Mouse (Mus musculus) embryonic facial prominence, embryonic 12.5 days (tissue): ENCODE measurements around the gene Asxl1. TPM values are rescaled to one million over a fixed set of nuclear protein-coding genes. Genes with fewer than 3 reads are reported as not detected.

Experiments
- ATAC-seq: fragments of 200-750 bp; cut with Nextera tagmentation; 2 replicates; pipeline ENCODE4 v1.8.0; 2017; ENCODE audit not compliant: insufficient number of reproducible peaks, insufficient read depth, low FRiP score, low TSS enrichment
- H3K27ac ChIP-seq: fragments of 300-500 bp; sonication (generic); 2 replicates; pipeline ENCODE4 v1.5.1; 2016; ENCODE audit warnings: mild to moderate bottlenecking
- H3K27me3 ChIP-seq: fragments of 300-500 bp; sonication (generic); 2 replicates; pipeline ENCODE4 v1.6.1; 2016; ENCODE audit warnings: mild to moderate bottlenecking, moderate library complexity
- H3K36me3 ChIP-seq: fragments of 300-500 bp; sonication (generic); 2 replicates; pipeline ENCODE4 v1.6.1; 2016; ENCODE audit warnings: mild to moderate bottlenecking
- H3K4me1 ChIP-seq: fragments of 300-500 bp; sonication (generic); 2 replicates; pipeline ENCODE4 v1.6.1; 2016
- H3K4me2 ChIP-seq: fragments of 300-500 bp; sonication (generic); replicated peaks from 2 replicates; pipeline ENCODE4 v1.6.1; 2016; ENCODE audit warnings: mild to moderate bottlenecking, moderate library complexity
- H3K4me3 ChIP-seq: fragments of 300-500 bp; sonication (generic); 2 replicates; pipeline ENCODE4 v1.5.1; 2016; ENCODE audit warnings: mild to moderate bottlenecking
- H3K9ac ChIP-seq: fragments of 300-500 bp; sonication (generic); 2 replicates; pipeline ENCODE4 v1.6.1; 2016; ENCODE audit warnings: mild to moderate bottlenecking, moderate library complexity
- H3K9me3 ChIP-seq: fragments of 300-500 bp; sonication (generic); 2 replicates; pipeline ENCODE4 v1.6.1; 2016; ENCODE audit warnings: mild to moderate bottlenecking, moderate library complexity
- WGBS: fragments of 180-500 bp; shearing (Covaris S2); methylation state at CpG from one replicate; pipeline ENCODE4 v1.1.7; 2016; 5-methylcytosine and 5-hydroxymethylcytosine counted together
- polyA plus RNA-seq: library from polyadenylated mRNA; unstranded; fragments of >200 nt; fragmentation: Nextera tagmentation; extraction: Ambion mirVana; gene quantifications from 2 replicates; pipeline ENCODE4 v1.2.1, GENCODE M21; 2016

Gene Asxl1
- polyA plus RNA-seq, 1 experiment from 2014 or later = 19.1 TPM

GRCm38 (mm10) chr2:153325706-153326376, 19.8 kb upstream of the Asxl1 start:
- WGBS = 79% methylated on average over 9 of the region's 9 CpGs
- Histone ChIP-seq H3K4me1 (no peaks in the 10 kb centered on the region), H3K9ac (no peak overlapping the region), H3K4me3 (no peak overlapping the region), H3K4me2 (no peak overlapping the region), H3K27ac (no peak overlapping the region), H3K27me3 (no peaks in the 10 kb centered on the region), H3K9me3 (no peaks in the 10 kb centered on the region), H3K36me3 (peaks cover 51% of the 10 kb centered on the region)
- ATAC-seq = no peak

- Histone ChIP-seq H3K4me1 (no peaks in the 10 kb centered on the region), H3K4me3 (no peak overlapping the region), H3K9ac (no peak overlapping the region), H3K27ac (no peak overlapping the region), H3K9me3 (no peaks in the 10 kb centered on the region), H3K36me3 (peaks cover 39% of the 10 kb centered on the region), H3K4me2 (no peak overlapping the region), H3K27me3 (no peaks in the 10 kb centered on the region)
- WGBS = 96% methylated on average over 5 of the region's 5 CpGs
- no peak for ATAC-seq
Observed at GRCm38 (mm10) chr2:153332271-153332670, 13.4 kb upstream of the Asxl1 start.

GRCm38 (mm10) chr2:153332981-153333380, 12.6 kb upstream of the Asxl1 start:
- H3K36me3 ChIP-seq = peaks cover 39% of the 10 kb centered on the region
- H3K4me1 ChIP-seq = no peaks in the 10 kb centered on the region
- no peak overlapping the region for H3K4me3 ChIP-seq
- H3K9ac ChIP-seq = no peak overlapping the region
- H3K27ac ChIP-seq = no peak overlapping the region
- WGBS = 94% methylated on average over 3 of the region's 3 CpGs
- H3K27me3 ChIP-seq = no peaks in the 10 kb centered on the region
- no peak overlapping the region for H3K4me2 ChIP-seq
- ATAC-seq = no peak
- no peaks in the 10 kb centered on the region for H3K9me3 ChIP-seq

GRCm38 (mm10) chr2:153333822-153334232, 11.8 kb upstream of the Asxl1 start:
- H3K27me3 ChIP-seq = no peaks in the 10 kb centered on the region
- WGBS = 85% methylated on average over 6 of the region's 6 CpGs
- H3K4me3 ChIP-seq = no peak overlapping the region
- no peak overlapping the region for H3K9ac ChIP-seq
- H3K9me3 ChIP-seq = no peaks in the 10 kb centered on the region
- ATAC-seq = no peak
- H3K4me2 ChIP-seq = no peak overlapping the region
- H3K4me1 ChIP-seq = no peaks in the 10 kb centered on the region
- H3K27ac ChIP-seq = no peak overlapping the region
- H3K36me3 ChIP-seq = peaks cover 32% of the 10 kb centered on the region

GRCm38 (mm10) chr2:153334281-153334680, 11.3 kb upstream of the Asxl1 start:
- ATAC-seq = no peak
- peaks cover 31% of the 10 kb centered on the region for H3K36me3 ChIP-seq
- H3K4me3 ChIP-seq = no peak overlapping the region
- no peak overlapping the region for H3K4me2 ChIP-seq
- no peaks in the 10 kb centered on the region for H3K4me1 ChIP-seq
- no peaks in the 10 kb centered on the region for H3K9me3 ChIP-seq
- H3K27ac ChIP-seq = no peak overlapping the region
- H3K27me3 ChIP-seq = no peaks in the 10 kb centered on the region
- no peak overlapping the region for H3K9ac ChIP-seq
- 79% methylated on average over 3 of the region's 3 CpGs for WGBS

GRCm38 (mm10) chr2:153336117-153336516, 9.5 kb upstream of the Asxl1 start:
- no peak overlapping the region for H3K27ac ChIP-seq
- H3K36me3 ChIP-seq = peaks cover 13% of the 10 kb centered on the region
- H3K27me3 ChIP-seq = no peaks in the 10 kb centered on the region
- no peaks in the 10 kb centered on the region for H3K4me1 ChIP-seq
- no peak for ATAC-seq
- no peak overlapping the region for H3K4me3 ChIP-seq
- H3K9me3 ChIP-seq = no peaks in the 10 kb centered on the region
- no peak overlapping the region for H3K4me2 ChIP-seq
- WGBS = 61% methylated on average over 2 of the region's 2 CpGs
- H3K9ac ChIP-seq = no peak overlapping the region

GRCm38 (mm10) chr2:153338361-153339350, 7.0 kb upstream of the Asxl1 start:
- H3K27ac ChIP-seq = no peak overlapping the region
- H3K36me3 ChIP-seq = 0 out of 2 replicates have a peak, but pooled peaks cover 5% of the 10 kb centered on the region
- H3K4me1 ChIP-seq = no peaks in the 10 kb centered on the region
- H3K4me2 ChIP-seq = no peak overlapping the region
- H3K9me3 ChIP-seq = no peaks in the 10 kb centered on the region
- no peaks in the 10 kb centered on the region for H3K27me3 ChIP-seq
- ATAC-seq = no peak
- WGBS = 89% methylated on average over 9 of the region's 9 CpGs
- no peak overlapping the region for H3K4me3 ChIP-seq
- no peak overlapping the region for H3K9ac ChIP-seq

GRCm38 (mm10) chr2:153342166-153342565, 3.5 kb upstream of the Asxl1 start:
- no peaks in the 10 kb centered on the region for H3K27me3 ChIP-seq
- no peak overlapping the region for H3K4me3 ChIP-seq
- 96% methylated on average over 6 of the region's 6 CpGs for WGBS
- H3K9ac ChIP-seq = no peak overlapping the region
- H3K4me2 ChIP-seq = no peak overlapping the region
- ATAC-seq = no peak
- H3K4me1 ChIP-seq = peaks cover 4% of the 10 kb centered on the region; the same call in 1 of the 2 replicates
- no peaks in the 10 kb centered on the region for H3K9me3 ChIP-seq
- H3K36me3 ChIP-seq = 0 out of 2 replicates have a peak, but pooled peaks cover 5% of the 10 kb centered on the region
- no peak overlapping the region for H3K27ac ChIP-seq

GRCm38 (mm10) chr2:153342602-153343001, 3.0 kb upstream of the Asxl1 start:
- no peak overlapping the region for H3K4me3 ChIP-seq
- WGBS = 85% methylated on average over 3 of the region's 3 CpGs
- no peak overlapping the region for H3K27ac ChIP-seq
- H3K4me1 ChIP-seq = peaks cover 4% of the 10 kb centered on the region; the same call in 1 of the 2 replicates
- no peak for ATAC-seq
- 0 out of 2 replicates have a peak, but pooled peaks cover 5% of the 10 kb centered on the region for H3K36me3 ChIP-seq
- no peaks in the 10 kb centered on the region for H3K27me3 ChIP-seq
- no peak overlapping the region for H3K9ac ChIP-seq
- no peak overlapping the region for H3K4me2 ChIP-seq
- H3K9me3 ChIP-seq = no peaks in the 10 kb centered on the region

GRCm38 (mm10) chr2:153343191-153343590, 2.4 kb upstream of the Asxl1 start:
- H3K36me3 ChIP-seq = 0 out of 2 replicates have a peak, but pooled peaks cover 5% of the 10 kb centered on the region
- H3K4me1 ChIP-seq = peaks cover 9% of the 10 kb centered on the region
- no peak for ATAC-seq
- no peaks in the 10 kb centered on the region for H3K9me3 ChIP-seq
- H3K4me3 ChIP-seq = no peak overlapping the region
- H3K27me3 ChIP-seq = no peaks in the 10 kb centered on the region
- no peak overlapping the region for H3K4me2 ChIP-seq
- no peak overlapping the region for H3K9ac ChIP-seq
- no peak overlapping the region for H3K27ac ChIP-seq

GRCm38 (mm10) chr2:153345071-153345453, 567 bp upstream of the Asxl1 start:
- Histone ChIP-seq H3K4me1 (peaks cover 22% of the 10 kb centered on the region), H3K27ac (peak overlapping the region; percentile 99)
- WGBS = 5% methylated on average over 11 of the region's 11 CpGs

More at GRCm38 (mm10) chr2:153345071-153345453, 567 bp upstream of the Asxl1 start:
- 0 out of 2 replicates have a peak, but pooled peaks cover 5% of the 10 kb centered on the region for H3K36me3 ChIP-seq
- no peaks in the 10 kb centered on the region for H3K9me3 ChIP-seq
- no peaks in the 10 kb centered on the region for H3K27me3 ChIP-seq
- H3K4me3 ChIP-seq = peak overlapping the region; percentile 76
- no peak for ATAC-seq
- peak overlapping the region; percentile 54 for H3K4me2 ChIP-seq
- peak overlapping the region; percentile 70 for H3K9ac ChIP-seq
